Mouse (Mus musculus) spleen, adult 2 months (tissue): ENCODE measurements around the gene Ddr2.

Experiments used
- CTCF ChIP-seq: fragments of 200-500 bp; IDR thresholded peaks from 2 replicates; pipeline ENCODE4 v1.5.1; 2011; ENCODE audit warnings: mild to moderate bottlenecking, inconsistent platforms; ENCODE audit not compliant: insufficient read depth, insufficient read length, insufficient replicate concordance; ENCODE audit errors: extremely low read depth
- POLR2A ChIP-seq: fragments of 200-500 bp; IDR thresholded peaks from 2 replicates; pipeline ENCODE4 v1.6.1; 2011; ENCODE audit warnings: low read depth, low read length, inconsistent platforms

DNA sequence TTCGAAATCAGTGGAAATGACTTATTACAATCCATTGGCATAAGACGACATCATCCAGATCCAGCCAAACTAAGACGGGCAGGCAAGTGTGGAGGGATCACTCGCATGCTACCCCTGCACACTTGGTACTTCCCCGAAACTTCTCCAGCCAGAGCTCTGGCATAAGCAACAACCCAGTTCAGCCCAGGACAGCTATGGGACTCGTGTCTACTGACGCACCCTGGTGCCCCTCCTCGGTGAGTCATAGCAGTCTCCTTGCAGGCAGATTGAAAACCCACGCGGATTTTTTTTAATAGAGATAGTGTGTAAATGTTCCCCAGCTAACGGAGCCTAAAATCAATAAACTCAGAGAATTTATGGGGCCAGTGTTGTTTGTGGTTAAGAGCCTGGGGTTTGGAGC, 52.5 kb downstream of the Ddr2 start:
- TF ChIP-seq POLR2A (no peak), CTCF (no peak)
